Mouse (Mus musculus) CH12.LX (cell line): ENCODE measurements around the gene Gm17387.

Experiments used
- CTCF ChIP-seq, 2 experiments: IDR thresholded peaks in 1 of 2; conservative IDR thresholded peaks in 1 of 2; 2 replicates each; pipeline ENCODE4 v1.5.1; 2011 to 2012; ENCODE audit warnings: low read depth in 2 of 2, low read length in 2 of 2, improper control_type of control experiment in 1 of 2, inconsistent platforms in 1 of 2, mild to moderate bottlenecking in 1 of 2, moderate library complexity in 1 of 2
- ETS1 ChIP-seq: conservative IDR thresholded peaks from 2 replicates; pipeline ENCODE4 v1.6.1; 2012; ENCODE audit warnings: low read depth, mild to moderate bottlenecking, inconsistent platforms, low read length, improper control_type of control experiment, moderate library complexity
- MAX ChIP-seq: IDR thresholded peaks from 2 replicates; pipeline ENCODE4 v1.6.1; 2011; ENCODE audit warnings: low read length, improper control_type of control experiment
- MXI1 ChIP-seq: IDR thresholded peaks from 2 replicates; pipeline ENCODE4 v1.6.1; 2011; ENCODE audit warnings: mild to moderate bottlenecking, low read depth, low read length, improper control_type of control experiment
- POLR2A ChIP-seq: IDR thresholded peaks from 2 replicates; pipeline ENCODE4 v1.6.1; 2011; ENCODE audit warnings: low read depth, mild to moderate bottlenecking, improper control_type of control experiment, low read length
- USF2 ChIP-seq: conservative IDR thresholded peaks from 2 replicates; pipeline ENCODE4 v1.6.1; 2011; ENCODE audit warnings: low read depth, low read length, improper control_type of control experiment

DNA sequence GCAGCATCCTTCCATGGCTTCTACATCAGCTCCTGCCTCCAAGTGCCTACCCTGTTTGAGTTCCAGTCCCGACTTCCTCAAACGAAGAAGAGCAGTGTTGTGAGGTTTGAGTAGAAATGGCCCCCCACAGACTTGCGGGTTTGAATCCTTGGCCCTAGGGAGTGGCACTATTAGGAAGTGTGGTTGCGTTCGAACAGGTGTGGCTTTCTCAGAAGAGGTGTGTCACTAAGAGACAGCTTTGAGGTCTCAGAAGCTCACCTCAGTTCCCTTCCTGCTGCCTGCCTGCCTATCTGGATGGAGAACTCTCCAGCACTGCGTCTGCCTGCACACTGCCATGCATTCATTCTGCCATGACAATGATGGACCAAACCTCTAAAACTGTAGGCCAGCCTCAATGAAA, 22.5 kb upstream of the Gm17387 start:
- TF ChIP-seq MXI1 (no peak), MAX (no peak), CTCF (conservative IDR thresholded peaks at IDR 0.05 in 1 of 2, IDR thresholded peaks at IDR 0.05 in 1 of 2; ENCODE audit: low read depth in 2 of 2, low read length in 2 of 2) (no peak), POLR2A (no peak), USF2 (no peak), ETS1 (no peak)
